Mouse (Mus musculus) stomach, embryonic 16.5 days (tissue): ENCODE data around the gene Plppr1. TPM values are rescaled to one million over a fixed set of nuclear protein-coding genes. Genes with fewer than 3 reads are reported as not detected.
"Not testable (repeated sequence)": the region's sequence is repeated elsewhere in the genome, so short reads cannot be mapped to it uniquely, and the experiment has no call there.

Experiments used
- ATAC-seq: fragments of 200-750 bp; cut with Nextera tagmentation; 2 replicates; pipeline ENCODE4 v1.8.0; 2017; ENCODE audit warnings: moderate number of reproducible peaks, moderate TSS enrichment; ENCODE audit not compliant: insufficient read depth, low FRiP score
- H3K27ac ChIP-seq: fragments of 300-500 bp; sonication (generic); 2 replicates; pipeline ENCODE4 v1.5.1; 2014; ENCODE audit warnings: low read length
- H3K27me3 ChIP-seq: fragments of 300-500 bp; sonication (generic); 2 replicates; pipeline ENCODE4 v1.6.1; 2014; ENCODE audit warnings: low read length, control low read depth, mixed read lengths; ENCODE audit not compliant: control insufficient read depth, insufficient read depth
- H3K36me3 ChIP-seq: fragments of 300-500 bp; sonication (generic); 2 replicates; pipeline ENCODE4 v1.6.1; 2014; ENCODE audit warnings: low read length; ENCODE audit not compliant: control insufficient read depth, insufficient read depth
- H3K4me1 ChIP-seq: fragments of 300-500 bp; sonication (generic); 2 replicates; pipeline ENCODE4 v1.6.1; 2014; ENCODE audit warnings: low read length, control low read depth, mixed read lengths; ENCODE audit not compliant: control insufficient read depth, insufficient read depth
- H3K4me2 ChIP-seq: fragments of 300-500 bp; sonication (generic); 2 replicates; pipeline ENCODE4 v1.6.1; 2014; ENCODE audit warnings: low read depth, low read length, mixed read lengths
- H3K4me3 ChIP-seq: fragments of 300-500 bp; sonication (generic); replicated peaks from 2 replicates; pipeline ENCODE4 v1.5.1; 2014; ENCODE audit warnings: mild to moderate bottlenecking, low read length
- H3K9ac ChIP-seq: fragments of 300-500 bp; sonication (generic); 2 replicates; pipeline ENCODE4 v1.6.1; 2014; ENCODE audit warnings: low read length
- H3K9me3 ChIP-seq: fragments of 300-500 bp; sonication (generic); replicated peaks from 2 replicates; pipeline ENCODE4 v1.6.1; 2016; ENCODE audit warnings: low read length, control low read depth; ENCODE audit not compliant: control insufficient read depth
- WGBS: fragments of 180-500 bp; shearing (Covaris S2); extraction: QIAGEN DNeasy Blood & Tissue Kit; methylation state at CpG from one replicate; pipeline ENCODE4 v1.1.7; 2014; 5-methylcytosine and 5-hydroxymethylcytosine counted together
- polyA plus RNA-seq: library from polyadenylated mRNA; unstranded; fragments of >200 nt; fragmentation: Nextera tagmentation; extraction: Ambion mirVana; gene quantifications from 2 replicates; pipeline ENCODE4 v1.2.1, GENCODE M21; 2015

Gene Plppr1
- polyA plus RNA-seq, 1 experiment from 2014 or later, result 1.9 TPM

GRCm38 (mm10) chr4:49350470-49350869, 291.4 kb downstream of the Plppr1 start:
- WGBS, result 63% methylated on average over 4 of the region's 4 CpGs
- no peaks in the 10 kb centered on the region for H3K27me3 ChIP-seq
- no peak overlapping the region for H3K4me3 ChIP-seq
- peak overlapping the region; percentile 69 for H3K27ac ChIP-seq
- ATAC-seq, result peak; percentile 29; the same call in 1 of the 2 replicates
- no peak overlapping the region for H3K9ac ChIP-seq
- H3K4me1 ChIP-seq, result no peaks in the 10 kb centered on the region
- no peaks in the 10 kb centered on the region for H3K9me3 ChIP-seq
- H3K36me3 ChIP-seq, result no peaks in the 10 kb centered on the region
- H3K4me2 ChIP-seq, result no peak overlapping the region

DNA sequence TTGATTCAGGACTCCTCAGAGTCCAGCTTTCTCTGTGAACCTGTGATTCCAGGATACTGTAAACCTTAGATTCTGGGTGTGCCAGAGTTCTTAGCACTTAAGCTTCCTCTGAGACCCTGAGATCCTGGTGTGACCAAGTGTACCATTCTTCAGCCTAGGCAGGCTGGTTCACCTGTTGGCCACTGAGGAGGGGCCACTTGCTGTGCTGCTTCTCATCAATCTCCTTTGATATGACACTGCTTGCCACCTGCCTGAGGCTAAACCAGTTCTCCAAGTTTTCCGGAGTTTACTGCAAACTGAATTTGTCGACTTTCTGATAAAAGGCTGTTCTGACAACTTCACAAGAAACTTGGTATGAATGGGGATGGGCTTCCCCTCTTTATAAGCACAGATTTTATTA, 298.0 kb downstream of the Plppr1 start:
- peak; percentile 72 for ATAC-seq
- Histone ChIP-seq H3K36me3 (no peaks in the 10 kb centered on the region), H3K4me1 (no peaks in the 10 kb centered on the region), H3K4me3 (no peak overlapping the region), H3K4me2 (no peak overlapping the region), H3K9me3 (no peaks in the 10 kb centered on the region), H3K27ac (no peak overlapping the region), H3K9ac (no peak overlapping the region), H3K27me3 (no peaks in the 10 kb centered on the region)
- WGBS, result 42% methylated on average over 2 of the region's 2 CpGs

GRCm38 (mm10) chr4:49368046-49368445, 309.0 kb downstream of the Plppr1 start:
- not testable (repeated sequence) for H3K27me3 ChIP-seq, H3K4me2 ChIP-seq, ATAC-seq, H3K4me1 ChIP-seq, H3K9ac ChIP-seq, H3K4me3 ChIP-seq, H3K36me3 ChIP-seq, H3K27ac ChIP-seq, H3K9me3 ChIP-seq
- WGBS, result 82% methylated on average over 3 of the region's 3 CpGs

- not testable (repeated sequence) for H3K4me1 ChIP-seq, H3K27me3 ChIP-seq, H3K27ac ChIP-seq, H3K9me3 ChIP-seq, H3K36me3 ChIP-seq, H3K4me3 ChIP-seq, H3K9ac ChIP-seq, H3K4me2 ChIP-seq
- peak; percentile 75; the same call in 1 of the 2 replicates for ATAC-seq
- 34% methylated on average over 1 of the region's 2 CpGs for WGBS
These were observed 324.7 kb downstream of the Plppr1 start for GRCm38 (mm10) chr4:49383576-49384318.

- 24% methylated on average over 2 of the region's 2 CpGs for WGBS
- Histone ChIP-seq H3K4me2 (no peak overlapping the region), H3K9ac (no peak overlapping the region), H3K4me3 (no peak overlapping the region), H3K27me3 (no peaks in the 10 kb centered on the region), H3K36me3 (no peaks in the 10 kb centered on the region), H3K27ac (no peak overlapping the region), H3K9me3 (no peaks in the 10 kb centered on the region), H3K4me1 (no peaks in the 10 kb centered on the region)
- no peak for ATAC-seq
These were observed 327.8 kb downstream of the Plppr1 start for GRCm38 (mm10) chr4:49386873-49387272.
